Mouse (Mus musculus) right cerebral cortex, postnatal 14 days (tissue): ENCODE data around the gene Meiob.

Experiments used
- DNase-seq: peaks from one replicate; pipeline ENCODE4 v3.0.0; 2022

Gene Meiob

GRCm38 (mm10) chr17:24874989-24875388, 70.9 kb downstream of the Meiob start:
- no peak for DNase-seq

- no peak for DNase-seq
Observed at GRCm38 (mm10) chr17:24877336-24878116, 73.4 kb downstream of the Meiob start.

- no peak for DNase-seq
Observed at GRCm38 (mm10) chr17:24878117-24878397, 74.0 kb downstream of the Meiob start.

GRCm38 (mm10) chr17:24878531-24878930, 74.4 kb downstream of the Meiob start:
- DNase-seq, result no peak

GRCm38 (mm10) chr17:24881738-24882440, 77.8 kb downstream of the Meiob start:
- DNase-seq, result no peak

GRCm38 (mm10) chr17:24884391-24884790, 80.3 kb downstream of the Meiob start:
- DNase-seq, result no peak

- no peak for DNase-seq
Observed at GRCm38 (mm10) chr17:24885356-24886133, 81.5 kb downstream of the Meiob start.

- DNase-seq, result peak; percentile 99
Observed at GRCm38 (mm10) chr17:24886134-24886931, 82.2 kb downstream of the Meiob start, which contains the start of the genes Nubp2 and Spsb3. Gene Nubp2 (minus strand): TSS chr17:24886349. Gene Spsb3 (plus strand): TSS chr17:24886643.

GRCm38 (mm10) chr17:24886932-24887271, 82.8 kb downstream of the Meiob start:
- no peak for DNase-seq

GRCm38 (mm10) chr17:24887291-24888080, 83.4 kb downstream of the Meiob start:
- no peak for DNase-seq

GRCm38 (mm10) chr17:24888862-24889261, 84.8 kb downstream of the Meiob start:
- DNase-seq, result no peak
